Comparison of ENCODE assay signal across 30 mouse cellular contexts in genomic region chr19:57552964-57553740, GRCm38 (mm10). TPM values are rescaled to one million over a fixed set of nuclear protein-coding genes. Genes with fewer than 3 reads are reported as not detected.
A peak's percentile ranks its signal among the peaks of the same experiment; 100 is the strongest.
DNase-seq lines count a peak whose midpoint lies in the region; ATAC-seq lines count a peak whose summit lies in the region.
"Had no signal": no experiment of that assay in that cellular context is flagged by ENCODE, and none has a peak within 500 bp of the region (broad histone marks: within the 10 kb centered on the region; RNA-seq: fewer than 3 reads in every experiment).

No protein-coding gene starts in this region.

- DNase-seq in kidney, adult 11 months: peak; percentile 84
- DNase-seq in kidney, postnatal 36 days: peak; percentile 77 to 80
- DNase-seq in heart, postnatal 10 days: no peak
- DNase-seq: adrenal gland, postnatal 14 days; cerebellum, adult 11-12 months; cerebellum, adult 9-11 months; forebrain, postnatal 0 days; gastrocnemius, postnatal 25 days; heart, adult 18-20 months; heart, postnatal 4 days; layer of hippocampus, postnatal 36 days; lung, postnatal 36 days; right cerebral cortex, adult 18-20 months; right cerebral cortex, postnatal 4 days; thymus, adult 18-20 months; thymus, postnatal 25 days had no signal

- no peak overlapping the region for H3K4me3 ChIP-seq in kidney, embryonic 14.5 days (ENCODE audit: low read length)
- H3K4me3 ChIP-seq in kidney, embryonic 16.5 days (ENCODE audit: low read length): no peak overlapping the region
- H3K4me3 ChIP-seq: forebrain, embryonic 12.5 days; hindbrain, embryonic 13.5 days; limb, embryonic 10.5 days; limb, embryonic 15.5 days; midbrain, embryonic 12.5 days; myocyte; neural tube, embryonic 12.5 days had no signal

- H3K27ac ChIP-seq in kidney, embryonic 14.5 days (ENCODE audit: low read depth, low read length): no peak overlapping the region
- H3K27ac ChIP-seq in kidney, embryonic 16.5 days (ENCODE audit: low read length): 0 out of 2 replicates have a peak overlapping the region, but pooled peaks have one; percentile 12
- H3K27ac ChIP-seq: forebrain, embryonic 12.5 days; hindbrain, embryonic 13.5 days; limb, embryonic 10.5 days; limb, embryonic 15.5 days; midbrain, embryonic 12.5 days; neural tube, embryonic 12.5 days; stomach, postnatal 0 days had no signal

- intact Hi-C loops in heart, postnatal 10 days (cut with DNase I): no loop called here

- H3K36me3 ChIP-seq in kidney, embryonic 14.5 days (ENCODE audit: control insufficient read depth, insufficient read depth, low read length): no peaks in the 10 kb centered on the region
- no peaks in the 10 kb centered on the region for H3K36me3 ChIP-seq in kidney, embryonic 16.5 days (ENCODE audit: insufficient read depth, low read length)
- H3K36me3 ChIP-seq: forebrain, embryonic 12.5 days; hindbrain, embryonic 13.5 days; limb, embryonic 10.5 days; limb, embryonic 15.5 days; midbrain, embryonic 12.5 days; neural tube, embryonic 12.5 days had no signal

- ATAC-seq in kidney, embryonic 14.5 days (ENCODE audit: low FRiP score, low TSS enrichment): no peak
- peak; percentile 59 for ATAC-seq in granulocyte monocyte progenitor cell, adult 5-6 weeks (replicated peaks; ENCODE audit: poor library complexity, severe bottlenecking)
- ATAC-seq in kidney, embryonic 16.5 days (ENCODE audit: low FRiP score, low TSS enrichment): no peak
- ATAC-seq in frontal cortex, adult (ENCODE audit: low TSS enrichment): no peak
- ATAC-seq: forebrain, postnatal 0 days had no signal

- no peaks in the 10 kb centered on the region for H3K27me3 ChIP-seq in kidney, embryonic 14.5 days (ENCODE audit: control insufficient read depth, insufficient read depth, low read length)
- no peaks in the 10 kb centered on the region for H3K27me3 ChIP-seq in kidney, embryonic 16.5 days (ENCODE audit: insufficient read depth, low read length)
- H3K27me3 ChIP-seq: forebrain, embryonic 12.5 days; hindbrain, embryonic 13.5 days; limb, embryonic 15.5 days; megakaryocyte, embryonic 14.5 days; midbrain, embryonic 12.5 days; neural tube, embryonic 12.5 days had no signal

- H3K9ac ChIP-seq in kidney, embryonic 14.5 days (ENCODE audit: low read depth, low read length): no peak overlapping the region
- H3K9ac ChIP-seq in kidney, embryonic 16.5 days (replicated peaks; ENCODE audit: low read length): no peak overlapping the region
- H3K9ac ChIP-seq: forebrain, embryonic 12.5 days; forebrain, postnatal 0 days; hindbrain, embryonic 13.5 days; limb, embryonic 15.5 days; midbrain, embryonic 12.5 days; neural tube, embryonic 12.5 days had no signal

- WGBS in kidney, embryonic 14.5 days: 71% methylated on average over 11 of the region's 11 CpGs
- 68% methylated on average over 11 of the region's 11 CpGs for WGBS in kidney, embryonic 16.5 days

- H3K9me3 ChIP-seq in kidney, embryonic 14.5 days (ENCODE audit: control insufficient read depth, low read length): no peaks in the 10 kb centered on the region
- H3K9me3 ChIP-seq in kidney, embryonic 16.5 days (ENCODE audit: low read length): peaks cover 3% of the 10 kb centered on the region; the same call in 1 of the 2 replicates
- H3K9me3 ChIP-seq: forebrain, embryonic 12.5 days; hindbrain, embryonic 13.5 days; limb, embryonic 10.5 days; limb, embryonic 15.5 days; midbrain, embryonic 12.5 days; neural tube, embryonic 12.5 days had no signal

- H3K4me1 ChIP-seq in kidney, embryonic 14.5 days (ENCODE audit: control insufficient read depth, insufficient read depth, low read length): peaks cover 6% of the 10 kb centered on the region; the same call in 1 of the 2 replicates
- peaks cover 9% of the 10 kb centered on the region for H3K4me1 ChIP-seq in kidney, embryonic 16.5 days (ENCODE audit: insufficient read depth, low read length)
- H3K4me1 ChIP-seq: neural tube, embryonic 12.5 days had no signal

- no peak overlapping the region for H3K4me2 ChIP-seq in kidney, embryonic 14.5 days (replicated peaks; ENCODE audit: low read depth, low read length)
- no peak overlapping the region for H3K4me2 ChIP-seq in kidney, embryonic 16.5 days (replicated peaks; ENCODE audit: low read depth, low read length)
- H3K4me2 ChIP-seq: forebrain, embryonic 12.5 days; heart, embryonic 11.5 days; hindbrain, embryonic 13.5 days; limb, embryonic 15.5 days; midbrain, embryonic 12.5 days; neural tube, embryonic 12.5 days had no signal

RNA-seq across cellular contexts. Expression of gene Atrnl1, which starts 57.7 kb away (rescaled TPM):
- polyA plus RNA-seq in kidney, embryonic 14.5 days (2014; fragmentation: Nextera tagmentation; extraction: Ambion mirVana): 8.0 and 10.5 TPM in 2 replicates
- total RNA-seq in granulocyte monocyte progenitor cell, adult 5-6 weeks (2014; fragmentation: Nextera tagmentation): 13.7 and 15.7 TPM in 2 replicates
- 15.8 and 17.6 TPM in 2 replicates for total RNA-seq in granulocyte monocyte progenitor cell, adult 5-6 weeks (2017)
- polyA plus RNA-seq in kidney, embryonic 16.5 days (2015; fragmentation: Nextera tagmentation; extraction: Ambion mirVana): 8.9 and 9.6 TPM in 2 replicates
- 10 to 100 TPM; 24.3 to 24.9 TPM for total RNA-seq in heart, postnatal 10 days (2021)

Comparison
In these comparisons a context has a peak if more than half of its experiments do, and no peak if none do; other contexts are left out.
1. DNase-seq: peak in kidney, adult 11 months (single experiment) and kidney, postnatal 36 days (2 of 2); none in heart, postnatal 10 days (0 of 2).